Mouse (Mus musculus) CD8-positive naive resting alpha-beta T cell, adult 57 days (primary cell): ENCODE measurements around the gene Gm20888. TPM values are rescaled to one million over a fixed set of nuclear protein-coding genes. Genes with fewer than 3 reads are reported as not detected.

Source experiments
- total RNA-seq: library from RNA; stranded (reverse); gene quantifications from one replicate; pipeline ENCODE4 v1.2.4, GENCODE M21; 2023

Gene Gm20888
- not detected for total RNA-seq

GRCm38 (mm10) chrY:70441582-70441981, at the start of gene Gm20888:
Gm20888 (plus strand) TSS chrY:70441882.

Other genes with a start within 250 kb of the Gm20888 start
- not detected for gene Gm21118, start 168.2 kb upstream of the Gm20888 start, total RNA-seq
- not detected for gene Gm29423, start 138.6 kb upstream of the Gm20888 start, total RNA-seq
- gene Gm29644, start 138.5 kb upstream of the Gm20888 start, total RNA-seq, result not detected